Mouse (Mus musculus) yolk sac, embryonic 10.5 days (tissue): ENCODE measurements around the gene Nxpe4.
"Not testable (repeated sequence)": the region's sequence is repeated elsewhere in the genome, so short reads cannot be mapped to it uniquely, and the experiment has no call there.

Experiments used
- DNase-seq: peaks from one replicate; pipeline ENCODE4 v3.0.0-alpha.2; 2017; ENCODE audit warnings: low spot score

Nxpe4 gene

GRCm38 (mm10) chr9:48161505-48162192, at the start of gene Nxpe4:
Gene Nxpe4, plus strand, starts transcription at chr9:48162023.
- peak; percentile 39 for DNase-seq

GRCm38 (mm10) chr9:48126815-48127214, 35.0 kb upstream of the Nxpe4 start:
- DNase-seq = no peak

- DNase-seq = peak; percentile 28
These were observed 24.3 kb upstream of the Nxpe4 start for GRCm38 (mm10) chr9:48137507-48137906.

DNA sequence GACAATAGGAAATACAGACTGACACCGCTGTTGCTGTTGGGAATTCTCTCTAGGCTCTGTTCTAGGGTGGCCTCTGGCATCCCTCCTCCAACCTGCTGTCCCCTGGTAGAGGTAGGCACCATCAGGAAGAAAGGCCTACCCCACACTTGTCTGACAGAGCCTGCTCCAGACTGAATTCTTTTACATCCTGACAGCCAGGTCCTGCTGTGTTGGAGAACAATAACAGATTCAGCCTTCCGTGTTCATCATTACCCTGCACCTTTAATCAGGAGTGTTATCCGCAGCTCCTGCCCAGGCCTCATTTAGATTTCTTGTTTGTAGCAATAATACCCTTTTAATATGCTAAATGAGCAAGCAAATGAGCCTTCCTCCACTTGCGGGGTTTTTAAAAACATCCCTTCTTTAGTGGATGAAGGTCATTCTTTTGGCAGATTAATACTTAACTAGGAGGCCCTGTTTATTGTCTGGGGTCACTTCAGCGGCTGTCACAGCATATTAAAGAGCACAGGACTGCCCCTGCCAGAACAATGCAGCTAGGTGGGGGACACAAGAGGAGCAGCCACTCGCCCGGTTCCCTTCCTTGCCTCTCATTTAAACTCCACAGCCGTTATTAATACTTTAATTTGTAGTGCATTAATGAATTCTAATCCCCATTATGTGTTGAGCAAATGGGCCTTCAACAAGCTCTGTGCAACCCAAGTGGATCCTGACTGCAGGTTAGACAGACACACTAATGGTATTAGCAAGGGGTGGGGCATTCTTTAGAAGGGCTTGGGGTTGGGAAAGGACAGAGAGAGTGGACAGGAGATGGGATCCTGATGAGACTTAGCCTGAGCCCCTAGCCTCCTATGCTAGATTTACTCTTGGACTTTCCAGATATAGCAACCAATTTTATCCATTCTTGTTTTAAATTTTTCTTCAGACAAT, 21.1 kb upstream of the Nxpe4 start:
- DNase-seq = no peak

GRCm38 (mm10) chr9:48142646-48143045, 19.2 kb upstream of the Nxpe4 start:
- no peak for DNase-seq

DNA sequence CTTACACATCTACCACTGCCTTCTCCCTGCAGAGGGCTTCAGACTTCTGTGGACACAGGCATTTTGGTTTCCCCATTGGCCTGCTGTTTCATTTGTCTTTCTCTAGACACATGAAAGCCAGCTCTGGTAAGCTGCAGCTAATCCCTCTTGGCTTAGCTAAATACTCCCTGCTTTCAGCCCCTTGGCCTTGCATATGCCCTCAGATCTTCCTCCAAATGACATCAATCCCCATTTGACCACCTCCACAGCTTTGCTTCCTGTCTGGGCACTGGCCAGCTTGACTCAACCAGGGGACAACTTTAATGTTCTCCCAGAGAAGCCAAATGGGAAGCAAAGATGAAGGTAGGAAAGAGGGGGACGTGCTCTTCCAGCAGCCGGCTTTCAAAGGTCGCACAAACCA, 15.1 kb upstream of the Nxpe4 start:
- DNase-seq = no peak

- DNase-seq = not testable (repeated sequence)
These were observed 4.7 kb downstream of the Nxpe4 start for GRCm38 (mm10) chr9:48166531-48166930.

DNA sequence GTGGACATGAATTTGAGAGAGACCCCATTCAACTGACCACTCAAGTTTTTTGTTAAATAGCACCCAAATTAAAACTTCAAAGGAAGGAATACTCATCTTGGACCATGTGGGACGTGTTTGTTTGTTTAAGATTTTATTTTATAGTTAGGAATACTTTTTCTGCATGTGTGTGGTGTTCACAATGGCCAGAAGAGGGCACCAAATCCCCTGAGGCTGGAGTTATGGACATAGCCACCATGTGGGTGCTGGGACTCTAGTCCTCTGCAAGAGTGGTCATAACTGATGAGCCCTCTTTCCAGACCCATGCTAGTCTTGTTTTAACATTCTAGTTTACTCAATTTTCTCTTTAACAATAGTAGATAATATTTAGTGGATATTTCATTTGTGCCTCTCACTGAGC, 14.9 kb downstream of the Nxpe4 start:
- DNase-seq = no peak

DNA sequence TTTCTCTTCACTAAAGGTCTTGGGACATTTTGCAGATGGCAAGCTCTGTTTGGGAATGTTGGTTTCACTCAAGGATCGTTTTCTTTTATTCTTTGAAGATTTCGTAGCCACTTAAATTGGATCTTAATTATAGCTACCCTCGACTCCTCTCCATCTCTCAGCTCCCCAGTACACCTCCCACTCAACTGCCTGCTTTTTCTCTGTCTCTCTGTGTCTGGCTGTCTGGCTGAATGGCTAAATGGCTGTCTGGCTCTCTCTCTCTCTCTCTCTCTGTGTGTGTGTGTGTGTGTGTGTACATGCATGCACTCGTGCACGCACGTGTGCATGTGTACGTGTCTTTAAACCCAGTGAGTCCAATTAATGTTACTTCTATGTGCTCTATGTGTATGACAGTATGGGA, 19.5 kb downstream of the Nxpe4 start:
- DNase-seq = no peak

- no peak for DNase-seq
These were observed 21.0 kb downstream of the Nxpe4 start for GRCm38 (mm10) chr9:48182718-48183414.

- DNase-seq = no peak
These were observed 22.5 kb downstream of the Nxpe4 start for GRCm38 (mm10) chr9:48184319-48184718.

DNA sequence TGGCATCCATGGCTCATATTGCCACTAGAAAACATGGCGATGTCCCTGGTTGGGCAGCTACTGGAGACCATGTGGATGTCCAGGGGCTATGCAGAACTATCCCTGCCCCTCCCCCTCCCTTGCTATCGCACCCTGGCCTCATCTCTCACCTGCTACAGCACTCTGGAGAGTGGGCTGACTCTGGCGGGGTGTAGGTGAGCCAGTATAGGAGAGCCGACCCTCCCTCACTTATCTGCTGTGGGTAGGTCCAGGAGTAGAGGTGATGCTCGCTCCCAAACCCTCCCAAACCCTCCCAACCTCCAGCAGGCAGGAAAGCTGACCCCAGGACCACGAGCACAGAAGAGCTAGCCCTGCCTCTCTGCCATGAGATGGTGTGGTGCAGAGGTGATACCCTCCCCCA, 27.0 kb downstream of the Nxpe4 start:
- no peak for DNase-seq

DNA sequence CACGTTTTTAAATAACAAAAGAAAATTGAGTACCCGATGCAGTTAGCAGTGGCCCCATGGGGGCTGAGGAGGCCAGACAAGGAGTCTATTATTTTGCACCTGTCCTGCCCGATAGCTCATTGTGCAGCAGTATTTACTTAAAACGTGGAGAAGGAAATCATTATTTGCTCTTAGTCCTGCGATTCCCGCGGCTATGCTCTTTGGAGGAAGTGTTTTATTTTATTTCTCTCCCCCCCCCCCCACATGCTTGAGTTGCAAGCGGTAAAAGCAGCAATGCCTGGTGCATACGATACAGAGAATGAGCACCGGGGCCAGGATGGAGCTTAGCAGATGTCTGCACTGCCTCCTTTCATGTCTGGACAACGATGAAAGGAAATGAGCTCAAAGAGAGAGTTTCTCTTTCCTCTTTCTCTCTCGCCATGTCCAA, 35.6 kb downstream of the Nxpe4 start:
- no peak for DNase-seq

DNA sequence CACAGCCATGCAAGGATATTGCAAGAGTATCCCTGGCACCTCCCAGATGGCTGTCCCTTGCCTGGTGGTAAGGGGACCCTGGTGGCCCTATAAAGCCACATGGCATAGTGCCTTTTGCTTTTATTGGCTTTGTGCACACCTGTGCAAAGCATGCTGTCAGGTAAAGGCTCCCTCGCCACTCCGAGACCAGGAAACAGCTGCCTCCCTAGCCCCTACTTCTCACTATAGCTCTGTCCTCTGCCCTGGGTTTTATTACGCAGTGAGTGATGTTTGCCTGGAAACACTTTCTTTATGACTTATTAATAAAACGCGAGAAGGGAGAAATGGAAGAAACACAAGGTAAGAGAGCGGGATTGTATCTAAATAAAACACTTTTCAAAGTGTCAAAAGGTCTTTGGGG, 49.1 kb downstream of the Nxpe4 start:
- DNase-seq = no peak

GRCm38 (mm10) chr9:48211912-48212311, 50.1 kb downstream of the Nxpe4 start:
- no peak for DNase-seq

- no peak for DNase-seq
These were observed 52.9 kb downstream of the Nxpe4 start for GRCm38 (mm10) chr9:48214751-48215150.

DNA sequence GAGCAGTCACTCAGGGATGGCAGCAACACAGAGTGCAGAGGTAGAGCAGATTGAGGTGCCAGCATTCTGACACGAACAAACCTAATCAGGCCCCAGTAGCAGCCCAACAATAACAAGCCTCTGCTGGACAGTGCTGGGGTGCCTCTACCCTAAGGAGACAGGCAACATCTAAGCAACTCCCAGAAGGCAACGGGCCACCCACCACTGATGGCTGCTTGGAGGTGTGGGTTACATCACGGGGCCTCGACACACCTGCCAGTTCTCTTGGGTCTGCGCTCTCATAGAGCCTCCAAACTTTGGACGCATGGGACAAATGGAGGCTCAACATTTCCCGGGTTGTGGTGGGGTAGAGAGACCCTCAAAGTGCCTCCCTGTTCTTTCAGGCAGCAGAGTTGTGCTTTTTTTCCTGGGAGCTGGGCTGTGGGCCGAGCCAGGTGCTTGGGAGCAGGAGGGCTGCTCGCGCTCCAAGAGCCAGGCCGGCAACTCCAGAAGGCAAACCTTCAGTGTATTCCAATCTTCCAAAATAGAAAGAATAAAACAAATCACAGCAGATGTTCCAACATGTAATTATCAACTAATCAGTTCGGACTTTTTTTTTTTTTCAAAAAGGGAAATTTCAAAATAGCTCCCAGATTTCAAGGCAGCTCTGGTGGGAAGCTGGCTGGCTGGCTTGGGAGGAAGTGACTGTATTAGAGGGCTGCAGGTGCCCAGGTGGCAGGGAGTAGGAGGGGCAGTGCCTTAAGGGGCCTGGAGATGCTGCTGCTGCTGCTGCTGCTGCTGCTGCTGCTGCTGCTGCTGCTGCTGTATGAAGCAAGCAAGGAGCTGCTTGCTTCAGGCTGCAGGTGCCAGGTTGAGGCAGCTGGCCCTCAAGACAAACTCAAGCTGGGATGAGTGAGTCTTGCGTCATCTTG, 54.5 kb downstream of the Nxpe4 start:
- no peak for DNase-seq

DNA sequence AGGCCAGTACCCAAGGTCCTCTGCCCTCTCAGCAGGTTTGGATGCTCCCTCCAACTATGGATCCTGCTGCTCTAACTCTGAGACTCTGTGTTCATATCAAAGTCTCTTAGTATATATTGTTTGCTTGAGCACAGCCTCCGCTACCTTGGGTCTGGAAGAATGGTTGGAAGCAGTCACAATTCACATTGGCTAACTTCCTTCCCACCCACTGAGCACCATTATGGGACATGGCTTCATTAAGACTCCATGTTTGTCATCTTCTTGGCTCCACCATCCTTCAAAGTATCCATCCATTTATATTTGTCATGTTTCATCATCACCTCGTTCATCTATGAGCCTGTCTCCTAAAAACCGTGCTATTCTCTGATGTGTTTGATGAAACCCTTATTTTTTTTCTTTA, 68.9 kb downstream of the Nxpe4 start:
- DNase-seq = no peak

- no peak for DNase-seq
These were observed 74.6 kb downstream of the Nxpe4 start for GRCm38 (mm10) chr9:48236455-48236854.

DNA sequence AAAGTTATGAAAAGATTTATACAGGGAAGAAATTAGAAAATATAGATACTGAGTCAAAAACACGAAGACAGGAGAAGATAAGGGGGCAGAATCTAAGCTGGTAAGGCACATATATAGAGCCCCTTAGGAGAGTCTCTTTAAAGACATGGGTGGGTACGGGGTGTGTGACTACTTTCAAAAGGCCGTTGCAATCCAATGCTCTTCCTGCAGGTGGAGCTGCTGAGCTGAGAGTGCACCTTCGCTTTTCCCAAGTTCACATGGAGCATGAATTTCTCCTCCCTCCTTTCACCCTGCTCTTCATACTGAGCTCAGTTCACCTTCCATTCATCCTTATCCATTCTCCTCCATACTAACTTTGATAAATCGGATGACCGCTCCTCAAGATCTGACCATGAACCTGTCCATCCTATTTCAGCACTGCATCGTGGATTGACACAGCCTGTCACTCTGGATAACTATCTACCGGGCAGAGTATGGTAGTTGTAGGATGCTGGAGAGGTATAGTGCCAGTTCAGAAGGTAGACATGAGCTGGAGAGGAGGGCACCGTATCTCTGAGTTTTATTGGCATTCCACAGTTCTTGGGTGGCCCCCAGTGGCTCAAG, 76.4 kb downstream of the Nxpe4 start:
- DNase-seq = no peak

DNA sequence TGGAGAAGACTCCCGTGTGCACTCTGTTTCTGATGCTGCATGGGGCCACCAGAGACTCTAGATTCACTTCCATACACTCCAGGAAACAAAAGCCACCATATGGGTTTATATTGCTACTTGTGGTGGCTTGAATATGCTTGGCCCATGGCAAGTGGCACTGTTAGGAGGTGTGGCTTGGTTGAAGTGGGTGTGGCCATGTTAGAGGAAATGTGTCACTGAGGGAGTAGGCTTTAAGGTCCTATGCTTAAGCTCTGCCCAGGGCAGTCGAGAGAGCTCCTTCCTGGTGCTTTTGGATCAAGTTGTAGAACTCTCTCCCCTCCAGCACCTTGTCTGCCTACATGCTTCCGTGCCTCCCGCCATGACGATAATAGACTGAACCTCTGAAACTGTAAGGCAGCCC, 77.6 kb downstream of the Nxpe4 start:
- DNase-seq = no peak
